Mouse (Mus musculus) CH12.LX (cell line): Measurements from ENCODE around the gene Sstr2.

Source experiments
- CHD2 ChIP-seq: IDR thresholded peaks from 2 replicates; pipeline ENCODE4 v1.6.1; 2011; ENCODE audit warnings: low read length, improper control_type of control experiment
- CTCF ChIP-seq, 2 experiments: IDR thresholded peaks in 1 of 2; conservative IDR thresholded peaks in 1 of 2; 2 replicates each; pipeline ENCODE4 v1.5.1; 2011 to 2012; ENCODE audit warnings: low read depth in 2 of 2, low read length in 2 of 2, improper control_type of control experiment in 1 of 2, inconsistent platforms in 1 of 2, mild to moderate bottlenecking in 1 of 2, moderate library complexity in 1 of 2
- E2F4 ChIP-seq: IDR thresholded peaks from 2 replicates; pipeline ENCODE4 v1.6.1; 2011; ENCODE audit warnings: low read depth, low read length, improper control_type of control experiment; ENCODE audit not compliant: insufficient replicate concordance
- EP300 ChIP-seq: IDR thresholded peaks from 2 replicates; pipeline ENCODE4 v1.6.1; 2011; ENCODE audit warnings: low read length, improper control_type of control experiment
- JUND ChIP-seq: conservative IDR thresholded peaks from 2 replicates; pipeline ENCODE4 v1.6.1; 2011; ENCODE audit warnings: low read depth, low read length, improper control_type of control experiment
- MAFK ChIP-seq: IDR thresholded peaks from 2 replicates; pipeline ENCODE4 v1.6.1; 2011; ENCODE audit warnings: low read length, improper control_type of control experiment; ENCODE audit not compliant: insufficient replicate concordance
- MAX ChIP-seq: IDR thresholded peaks from 2 replicates; pipeline ENCODE4 v1.6.1; 2011; ENCODE audit warnings: low read length, improper control_type of control experiment
- MAZ ChIP-seq: IDR thresholded peaks from 2 replicates; pipeline ENCODE4 v1.6.1; 2012; ENCODE audit warnings: low read depth, mild to moderate bottlenecking, inconsistent platforms, low read length, improper control_type of control experiment, moderate library complexity
- MXI1 ChIP-seq: IDR thresholded peaks from 2 replicates; pipeline ENCODE4 v1.6.1; 2011; ENCODE audit warnings: mild to moderate bottlenecking, low read depth, low read length, improper control_type of control experiment
- MYC ChIP-seq: IDR thresholded peaks from 2 replicates; pipeline ENCODE4 v1.6.1; 2011; ENCODE audit warnings: low read depth, mild to moderate bottlenecking, improper control_type of control experiment, low read length
- POLR2A ChIP-seq: IDR thresholded peaks from 2 replicates; pipeline ENCODE4 v1.6.1; 2011; ENCODE audit warnings: low read depth, mild to moderate bottlenecking, improper control_type of control experiment, low read length
- POLR2AphosphoS2 ChIP-seq: IDR thresholded peaks from 2 replicates; pipeline ENCODE4 v1.6.1; 2011; ENCODE audit warnings: low read depth, low read length, improper control_type of control experiment
- TCF12 ChIP-seq: IDR thresholded peaks from 2 replicates; pipeline ENCODE4 v1.6.1; 2014; ENCODE audit warnings: low read depth, mild to moderate bottlenecking, inconsistent platforms, low read length, improper control_type of control experiment
- USF1 ChIP-seq: IDR thresholded peaks from 2 replicates; pipeline ENCODE4 v1.6.1; 2014; ENCODE audit warnings: low read depth, mild to moderate bottlenecking, inconsistent platforms, low read length, improper control_type of control experiment

DNA sequence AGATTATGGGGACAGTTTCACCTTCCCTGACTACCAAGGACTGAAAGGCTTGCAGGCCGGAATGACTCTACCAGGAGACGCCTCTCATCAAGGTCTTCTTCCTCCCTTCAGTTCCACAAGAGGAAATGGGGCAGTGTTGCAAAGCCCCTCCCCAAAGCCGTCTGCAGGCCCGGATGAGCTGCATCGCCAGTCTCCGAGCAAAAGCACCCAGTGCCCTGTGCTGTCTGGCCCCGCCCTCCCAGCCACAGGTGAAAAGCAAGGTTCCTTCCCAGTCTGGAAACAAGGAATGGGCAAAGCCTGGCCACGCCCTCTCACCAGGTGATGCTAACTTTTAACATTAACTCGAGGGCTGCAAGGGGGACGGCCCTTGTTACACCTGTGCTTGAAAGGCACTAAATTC, 47.5 kb downstream of the Sstr2 start:
- TF ChIP-seq POLR2A: no peak
- no peak for TF ChIP-seq MAFK
- no peak for TF ChIP-seq JUND
- no peak for TF ChIP-seq MAX
- TF ChIP-seq CTCF (conservative IDR thresholded peaks at IDR 0.05 in 1 of 2, IDR thresholded peaks at IDR 0.05 in 1 of 2; ENCODE audit: low read depth in 2 of 2, low read length in 2 of 2): no peak
- TF ChIP-seq E2F4: no peak
- no peak for TF ChIP-seq TCF12
- no peak for TF ChIP-seq EP300
- TF ChIP-seq MYC: no peak
- no peak for TF ChIP-seq MXI1
- no peak for TF ChIP-seq POLR2AphosphoS2
- TF ChIP-seq MAZ: no peak
- no peak for TF ChIP-seq CHD2
- no peak for TF ChIP-seq USF1
